Mouse (Mus musculus) spleen, adult 12 weeks (tissue): ENCODE data around the gene Tfe3.
"Not testable (repeated sequence)": the region's sequence is repeated elsewhere in the genome, so short reads cannot be mapped to it uniquely, and the experiment has no call there.

Experiments
- DNase-seq: peaks from one replicate; pipeline ENCODE4 v3.0.0; 2022; ENCODE audit warnings: low spot score

The Tfe3 gene

GRCm38 (mm10) chrX:7753627-7754026 is 8.7 kb upstream of the Tfe3 start:
- not testable (repeated sequence) for DNase-seq

- no peak for DNase-seq
Observed at GRCm38 (mm10) chrX:7762921-7763197, 499 bp downstream of the Tfe3 start.

GRCm38 (mm10) chrX:7763631-7764393 is 1.5 kb downstream of the Tfe3 start:
- DNase-seq: peak; percentile 5

GRCm38 (mm10) chrX:7764657-7765280 is 2.4 kb downstream of the Tfe3 start:
- no peak for DNase-seq

- DNase-seq: no peak
Observed at GRCm38 (mm10) chrX:7765281-7765670, 2.9 kb downstream of the Tfe3 start.

- no peak for DNase-seq
Observed at GRCm38 (mm10) chrX:7765764-7766163, 3.4 kb downstream of the Tfe3 start.

- no peak for DNase-seq
Observed at GRCm38 (mm10) chrX:7769302-7770017, 7.1 kb downstream of the Tfe3 start.

- DNase-seq: no peak
Observed at GRCm38 (mm10) chrX:7772766-7773165, 10.4 kb downstream of the Tfe3 start.

GRCm38 (mm10) chrX:7775501-7776205 is 13.3 kb downstream of the Tfe3 start:
- DNase-seq: no peak

- DNase-seq: peak; percentile 50
Observed at GRCm38 (mm10) chrX:7776329-7777082, 14.1 kb downstream of the Tfe3 start.

GRCm38 (mm10) chrX:7778450-7779244 is 16.3 kb downstream of the Tfe3 start:
- DNase-seq: peak; percentile 11

GRCm38 (mm10) chrX:7779294-7779693 is 16.9 kb downstream of the Tfe3 start:
- peak; percentile 3 for DNase-seq

- no peak for DNase-seq
Observed at GRCm38 (mm10) chrX:7782603-7783092, 20.3 kb downstream of the Tfe3 start.

- peak; percentile 66 for DNase-seq
Observed at GRCm38 (mm10) chrX:7789542-7790136, 27.3 kb downstream of the Tfe3 start, which contains the start of gene Gripap1. Gene Gripap1 (plus strand): TSS chrX:7789765.

GRCm38 (mm10) chrX:7790309-7790708 is 27.9 kb downstream of the Tfe3 start:
- no peak for DNase-seq

GRCm38 (mm10) chrX:7793361-7793760 is 31.0 kb downstream of the Tfe3 start:
- DNase-seq: no peak

GRCm38 (mm10) chrX:7795016-7795415 is 32.7 kb downstream of the Tfe3 start:
- DNase-seq: peak; percentile 7

GRCm38 (mm10) chrX:7797327-7797726 is 35.0 kb downstream of the Tfe3 start:
- DNase-seq: no peak

GRCm38 (mm10) chrX:7802157-7802556 is 39.8 kb downstream of the Tfe3 start:
- not testable (repeated sequence) for DNase-seq

- peak; percentile 43 for DNase-seq
Observed at GRCm38 (mm10) chrX:7815016-7815415, 52.7 kb downstream of the Tfe3 start.
